Mouse (Mus musculus): ENCODE data around the gene Abcc5.
"Not testable (repeated sequence)": the region's sequence is repeated elsewhere in the genome, so short reads cannot be mapped to it uniquely, and the experiment has no call there.

Gene Abcc5

GRCm38 (mm10) chr16:20424226-20424663 is 1.9 kb downstream of the Abcc5 start:
- DNase-seq (ENCODE audit: extremely low spot score) = no peak

GRCm38 (mm10) chr16:20422938-20423730 is 3.1 kb downstream of the Abcc5 start:
- no peak for DNase-seq (ENCODE audit: extremely low spot score)

- DNase-seq (ENCODE audit: extremely low spot score) = no peak
Observed at GRCm38 (mm10) chr16:20418054-20418453, 8.1 kb downstream of the Abcc5 start.

DNA sequence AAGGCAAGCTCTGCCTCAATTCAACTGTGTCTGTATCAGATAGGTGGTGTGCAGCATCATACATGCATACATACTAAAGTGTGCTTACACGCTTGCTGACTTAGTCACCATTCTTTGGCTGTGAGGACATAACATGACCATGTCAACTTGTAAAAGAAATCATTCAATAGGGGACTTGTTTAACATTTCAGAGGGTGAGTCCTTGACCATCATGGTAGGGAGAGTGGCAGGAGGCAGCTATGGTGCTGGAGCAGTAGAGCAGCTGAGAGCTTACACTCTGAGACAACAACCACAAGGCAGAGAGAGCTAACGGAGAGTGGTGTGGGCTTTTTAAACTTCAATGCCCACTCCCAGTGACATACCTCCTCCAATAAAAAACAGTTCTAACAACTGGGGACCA is 9.9 kb downstream of the Abcc5 start:
- DNase-seq (ENCODE audit: extremely low spot score) = no peak

DNA sequence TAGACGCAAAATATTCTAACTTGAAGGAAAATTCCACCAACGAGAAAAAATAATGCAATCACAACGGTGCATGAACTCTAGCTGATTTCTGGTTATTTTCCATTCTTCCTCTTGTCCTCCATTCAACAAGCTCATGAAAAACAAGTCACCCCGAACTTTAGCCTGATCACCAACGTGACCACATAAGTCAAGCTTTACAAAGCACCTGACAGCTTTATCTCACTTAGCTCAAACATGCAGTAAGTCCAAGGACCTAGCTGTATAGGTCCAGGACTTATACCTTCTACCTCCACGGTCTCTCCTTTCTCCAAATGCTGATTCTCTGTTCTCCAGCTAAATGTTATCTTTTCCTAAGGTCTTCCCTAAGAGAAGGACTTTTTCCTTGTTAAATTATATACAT is 10.4 kb downstream of the Abcc5 start:
- DNase-seq (ENCODE audit: extremely low spot score) = no peak

DNA sequence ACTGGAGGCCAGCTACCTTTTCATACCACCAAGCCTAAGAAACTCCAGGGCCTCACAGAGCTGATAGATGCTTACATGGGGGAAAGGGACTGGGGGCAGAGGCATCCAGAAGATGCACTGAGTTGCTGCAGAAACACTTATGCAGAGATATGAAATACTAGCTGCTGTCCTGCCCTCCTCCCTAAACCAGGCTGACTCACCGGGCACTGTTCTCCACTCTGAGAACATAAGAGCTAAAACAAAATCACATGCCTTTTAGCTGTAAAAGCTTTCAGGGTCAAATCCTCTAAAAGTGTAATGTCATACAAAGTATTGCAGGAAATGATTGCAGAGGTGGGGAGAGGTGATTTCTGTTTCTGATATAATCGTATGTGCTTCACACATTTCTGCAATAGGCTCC is 11.0 kb downstream of the Abcc5 start:
- no peak for DNase-seq (ENCODE audit: extremely low spot score)

GRCm38 (mm10) chr16:20413870-20414331 is 12.3 kb downstream of the Abcc5 start:
- DNase-seq (ENCODE audit: extremely low spot score) = no peak

DNA sequence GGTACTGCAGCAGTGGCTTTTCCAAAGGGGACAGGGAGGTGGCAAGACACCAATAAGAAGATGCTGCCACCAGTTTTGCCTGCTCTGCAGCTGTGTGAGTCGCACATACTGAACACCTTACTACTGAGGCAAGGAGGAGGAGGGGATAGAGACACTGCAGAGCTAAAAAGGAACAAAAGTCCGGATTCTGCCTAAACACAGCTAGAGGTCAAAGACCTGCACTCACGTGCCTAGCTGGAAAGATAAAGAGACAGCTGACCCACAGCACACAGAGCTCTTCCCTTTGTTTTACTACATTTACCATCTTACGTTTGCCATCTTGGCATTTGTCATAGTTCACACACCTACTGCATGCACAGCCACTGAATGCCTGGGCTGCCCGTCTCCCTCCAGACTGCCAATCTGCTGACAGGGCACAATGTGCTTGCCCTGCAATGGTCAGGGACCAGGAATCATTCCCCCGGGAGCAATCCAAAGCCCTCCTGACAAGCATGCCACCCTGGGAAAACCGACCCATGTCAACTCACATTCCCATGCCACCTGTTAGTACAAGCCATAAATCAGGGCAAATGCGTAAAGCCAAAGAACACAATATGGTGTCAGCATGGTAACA is 14.1 kb downstream of the Abcc5 start:
- DNase-seq (ENCODE audit: extremely low spot score) = no peak

DNA sequence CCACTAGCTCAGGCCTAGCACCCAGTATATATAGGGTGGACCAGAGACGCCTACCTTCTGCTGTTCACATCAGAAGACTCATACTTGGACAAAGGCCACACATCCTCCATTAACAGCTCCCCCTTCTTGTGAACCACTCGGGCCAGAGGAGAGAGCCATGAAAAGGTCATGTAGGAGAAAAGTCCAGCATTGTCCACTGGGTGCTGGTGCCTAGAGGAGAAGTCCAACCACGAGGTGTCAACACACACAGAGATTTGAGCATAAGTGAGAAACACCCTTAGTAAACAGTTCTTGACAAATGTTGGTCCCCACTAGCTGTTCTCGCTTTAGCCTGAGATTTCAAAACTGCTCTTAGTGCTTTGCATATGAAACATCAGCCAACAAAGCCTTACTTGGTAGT is 20.9 kb downstream of the Abcc5 start:
- DNase-seq (ENCODE audit: extremely low spot score) = no peak

GRCm38 (mm10) chr16:20403327-20403726 is 22.9 kb downstream of the Abcc5 start:
- DNase-seq (ENCODE audit: extremely low spot score) = no peak

GRCm38 (mm10) chr16:20401592-20401991 is 24.6 kb downstream of the Abcc5 start:
- no peak for DNase-seq (ENCODE audit: extremely low spot score)

GRCm38 (mm10) chr16:20400707-20401591 is 25.2 kb downstream of the Abcc5 start:
- DNase-seq (ENCODE audit: extremely low spot score) = no peak

DNA sequence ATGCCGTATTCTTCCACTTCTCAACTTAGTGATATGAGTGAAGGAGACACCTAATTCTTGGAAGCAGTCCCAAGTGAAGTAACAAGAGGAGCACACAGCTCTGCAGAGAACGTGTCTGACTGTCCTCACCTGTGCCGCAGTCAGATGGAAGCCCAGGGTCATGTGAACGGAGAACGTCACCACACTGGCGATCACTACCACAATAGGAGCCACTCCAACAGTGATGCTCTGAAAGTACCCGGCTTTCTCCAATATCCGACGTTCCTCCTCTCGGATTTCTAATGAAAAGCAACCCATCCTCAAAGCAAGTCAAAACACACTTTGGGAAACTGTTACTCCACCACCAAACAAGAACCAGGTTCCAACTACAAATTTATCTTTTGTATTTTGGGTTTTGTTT is 29.3 kb downstream of the Abcc5 start:
- no peak for DNase-seq (ENCODE audit: extremely low spot score)

DNA sequence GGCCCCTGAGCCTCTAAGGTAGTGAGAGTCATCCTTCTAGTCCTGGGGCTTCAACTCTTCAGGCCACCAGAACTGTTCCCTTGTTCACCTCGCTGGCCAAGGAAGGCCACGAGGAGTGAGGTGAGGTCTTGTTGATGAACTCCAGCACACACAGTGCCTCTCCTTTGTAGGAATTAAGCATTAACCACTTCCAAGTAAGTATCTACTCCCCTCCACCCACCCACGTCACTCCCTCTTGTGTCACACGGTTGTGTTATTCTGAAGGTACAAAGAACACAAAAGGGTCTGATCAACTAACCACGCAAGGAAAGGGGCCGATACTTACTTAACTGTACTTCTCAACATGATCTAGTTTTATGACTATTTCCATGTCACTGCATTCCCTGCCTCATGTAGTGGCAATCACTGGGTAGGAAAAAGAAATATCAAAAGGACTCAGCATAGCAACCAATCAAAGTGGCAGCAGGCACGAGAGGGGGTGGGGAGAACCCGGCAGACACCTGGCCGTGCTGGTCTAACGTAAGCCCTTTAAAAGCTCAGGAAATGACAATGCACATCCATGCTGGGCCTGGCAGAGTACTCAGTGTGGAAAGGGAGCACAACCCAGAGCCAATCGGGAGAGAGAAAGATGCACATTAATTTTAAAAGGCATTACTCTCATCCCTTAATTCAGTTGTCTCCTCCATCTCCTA is 30.8 kb downstream of the Abcc5 start:
- DNase-seq (ENCODE audit: extremely low spot score) = no peak

DNA sequence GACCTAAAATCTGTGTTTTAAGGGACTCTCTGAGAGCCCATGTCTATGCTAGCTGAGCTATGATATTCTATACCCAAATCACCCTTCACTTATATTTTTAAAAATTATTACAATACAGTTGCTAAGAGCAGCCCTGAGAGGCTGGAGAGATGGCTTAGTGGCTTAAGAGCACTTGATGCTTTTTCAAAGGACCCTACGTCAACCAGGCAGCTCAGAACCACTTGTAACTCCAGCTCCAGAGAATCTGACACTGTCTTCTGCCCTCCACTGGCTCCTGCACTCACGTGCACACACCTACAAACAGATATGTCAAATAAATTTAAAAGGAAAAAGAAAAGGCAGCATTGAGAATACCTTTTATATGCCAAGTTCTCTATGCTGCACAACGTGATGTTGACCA is 34.4 kb downstream of the Abcc5 start:
- no peak for DNase-seq (ENCODE audit: extremely low spot score)

GRCm38 (mm10) chr16:20390233-20390632 is 36.0 kb downstream of the Abcc5 start:
- no peak for DNase-seq (ENCODE audit: extremely low spot score)

DNA sequence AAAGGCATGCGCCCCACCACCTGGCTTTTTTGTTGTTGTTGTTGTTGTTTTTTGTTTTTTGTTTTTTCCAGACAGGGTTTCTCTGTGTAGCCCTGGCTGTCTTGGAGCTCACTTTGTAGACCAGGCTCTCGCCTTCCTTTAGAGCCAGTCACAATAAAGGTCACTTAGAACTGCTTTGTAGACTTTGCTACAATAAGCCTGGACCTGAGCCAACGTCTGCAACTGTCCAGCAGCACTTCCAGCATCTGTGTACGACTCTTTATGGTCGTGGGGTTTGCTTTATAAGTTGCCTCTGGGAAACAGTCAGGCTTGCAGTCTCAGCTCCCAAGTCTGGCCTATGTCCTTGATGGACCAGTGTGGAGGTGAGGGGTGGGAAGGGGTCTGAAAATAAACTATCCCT is 45.2 kb downstream of the Abcc5 start:
- no peak for DNase-seq (ENCODE audit: extremely low spot score)

GRCm38 (mm10) chr16:20375341-20375740 is 50.9 kb downstream of the Abcc5 start:
- DNase-seq (ENCODE audit: extremely low spot score) = no peak

DNA sequence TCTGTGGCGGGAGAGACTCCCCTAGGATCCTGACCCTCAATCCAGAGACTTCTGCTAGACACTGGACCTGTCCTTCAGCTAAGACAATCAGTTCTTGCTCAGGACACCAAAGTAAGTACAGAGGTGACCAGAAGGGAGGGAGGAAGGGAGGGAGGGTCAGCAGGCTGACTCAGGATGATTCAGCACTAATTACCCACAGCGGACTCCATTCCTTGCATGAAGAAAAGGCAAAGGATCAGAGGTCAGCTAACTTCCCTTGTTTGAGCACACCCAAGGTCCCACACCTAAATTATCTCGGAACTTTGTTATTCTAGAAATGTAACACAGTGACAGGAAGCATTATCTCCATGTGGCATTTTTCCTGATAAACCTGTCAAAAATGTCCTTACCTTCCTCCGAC is 54.5 kb downstream of the Abcc5 start:
- no peak for DNase-seq (ENCODE audit: extremely low spot score)

DNA sequence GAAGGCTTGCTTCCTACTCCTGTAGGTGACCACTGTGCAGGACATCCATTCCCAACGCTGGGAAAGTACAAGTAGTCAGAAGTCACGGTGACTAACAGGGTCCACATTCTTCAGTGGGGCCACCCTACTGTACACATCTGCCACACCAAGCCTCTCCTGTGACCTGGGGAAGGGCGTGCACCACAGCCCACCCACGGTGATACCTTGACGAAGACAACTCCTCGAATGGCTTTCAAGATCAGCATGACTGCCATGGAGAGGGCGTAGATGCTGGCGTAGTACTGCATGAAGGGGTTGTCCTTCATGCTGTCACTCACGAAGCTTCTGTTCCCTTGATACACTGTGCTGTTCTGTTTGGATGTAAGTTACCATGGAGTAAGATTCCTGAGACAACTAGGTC is 58.0 kb downstream of the Abcc5 start:
- DNase-seq (ENCODE audit: extremely low spot score) = no peak

DNA sequence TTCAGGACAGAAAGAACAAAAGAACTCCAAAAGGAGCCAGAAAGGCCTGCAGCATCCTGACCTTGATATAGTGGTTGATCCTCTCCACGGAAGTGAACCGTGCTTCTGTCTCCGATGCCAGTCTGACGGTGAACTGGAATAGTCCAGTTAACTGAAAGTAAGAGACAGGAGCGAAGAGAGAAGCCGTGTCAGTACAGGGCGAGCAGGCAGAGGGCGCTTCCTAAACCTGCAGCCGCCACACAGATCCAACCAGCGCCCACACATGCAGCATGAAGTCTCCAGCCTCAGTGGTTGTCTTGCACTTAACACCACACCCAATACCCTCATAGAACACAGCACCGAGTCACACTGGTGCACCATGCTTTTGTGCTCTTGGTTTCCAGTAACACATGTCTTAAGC is 64.1 kb downstream of the Abcc5 start:
- no peak for DNase-seq (ENCODE audit: extremely low spot score)

DNA sequence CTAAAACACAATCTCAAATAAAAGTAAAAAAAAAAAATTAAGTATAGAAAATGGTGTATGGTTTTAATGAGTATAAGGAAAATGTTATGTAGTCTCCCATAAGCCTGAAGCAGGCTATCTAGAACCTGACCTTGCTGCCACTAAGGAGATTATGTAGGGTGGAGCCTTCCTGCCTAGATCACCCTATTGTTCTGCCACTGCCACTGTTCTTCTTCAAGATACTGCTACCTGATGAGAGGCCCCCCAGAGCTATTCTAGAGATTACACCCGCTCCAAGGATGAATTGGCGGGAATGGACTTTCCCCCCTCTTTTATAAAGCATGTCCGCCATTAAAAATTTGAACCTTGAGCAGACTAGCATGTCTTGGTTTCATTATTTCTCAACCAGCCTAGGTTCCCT is 64.7 kb downstream of the Abcc5 start:
- not testable (repeated sequence) for DNase-seq (ENCODE audit: extremely low spot score)
